Mouse (Mus musculus): ENCODE measurements at regions not wholly inside any gene's neighbourhood (a gene's known extent, or its start where the extent isn't known, plus 50 kb on each side); places are given as distances from the start of the nearest gene placed in this dataset.

- DNase-seq = no peak
Measured at GRCm38 (mm10) chr9:8330886-8331476, 196.9 kb upstream of the Cep126 start.

DNA sequence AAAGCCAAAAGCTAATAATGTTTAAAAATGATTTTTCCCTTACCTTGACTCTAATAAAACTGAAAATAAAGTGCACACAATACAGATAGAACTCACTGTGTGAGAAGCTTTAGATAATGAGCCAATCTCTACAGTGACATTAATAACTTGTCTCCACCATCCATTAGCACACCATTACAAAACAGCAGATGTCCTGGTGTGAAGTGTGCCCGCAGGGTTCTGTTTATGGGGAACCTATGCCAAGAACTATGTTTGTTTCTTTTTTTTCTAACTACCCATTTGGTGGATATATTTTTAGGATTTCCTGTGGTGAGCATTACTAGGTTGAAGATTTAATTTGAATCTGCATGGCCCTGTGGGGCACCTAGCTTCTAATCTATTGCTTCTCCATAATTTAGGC is 203.3 kb upstream of the Trpc6 start:
- peak; percentile 7 for DNase-seq

DNA sequence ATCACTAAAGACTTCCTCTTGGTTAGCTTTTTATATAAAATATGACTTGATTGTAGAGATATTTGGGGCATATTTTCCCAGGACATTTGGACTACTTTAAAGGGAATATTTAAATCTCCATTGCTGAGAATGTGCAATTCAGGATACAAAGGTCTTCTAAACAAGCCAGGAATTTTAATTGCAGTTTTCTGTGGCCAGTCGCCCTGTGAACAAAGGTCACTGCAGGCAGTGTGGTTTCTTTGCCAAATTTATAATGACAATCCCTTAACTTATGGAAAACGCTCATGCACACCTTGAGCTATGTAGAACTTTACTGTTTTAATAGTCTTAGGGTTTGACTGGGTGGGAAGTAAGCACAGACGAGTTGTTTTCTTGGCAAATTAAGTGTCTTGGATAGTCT is 192.9 kb upstream of the Trpc6 start:
- no peak for DNase-seq
